Mouse (Mus musculus) retina, embryonic 14.5 days (tissue): Measurements from ENCODE around the gene Sh3bgr.

ENCODE experiments used
- DNase-seq: peaks from one replicate; pipeline ENCODE4 v3.0.0-alpha.2; 2015; ENCODE audit warnings: low spot score

The Sh3bgr gene

DNA sequence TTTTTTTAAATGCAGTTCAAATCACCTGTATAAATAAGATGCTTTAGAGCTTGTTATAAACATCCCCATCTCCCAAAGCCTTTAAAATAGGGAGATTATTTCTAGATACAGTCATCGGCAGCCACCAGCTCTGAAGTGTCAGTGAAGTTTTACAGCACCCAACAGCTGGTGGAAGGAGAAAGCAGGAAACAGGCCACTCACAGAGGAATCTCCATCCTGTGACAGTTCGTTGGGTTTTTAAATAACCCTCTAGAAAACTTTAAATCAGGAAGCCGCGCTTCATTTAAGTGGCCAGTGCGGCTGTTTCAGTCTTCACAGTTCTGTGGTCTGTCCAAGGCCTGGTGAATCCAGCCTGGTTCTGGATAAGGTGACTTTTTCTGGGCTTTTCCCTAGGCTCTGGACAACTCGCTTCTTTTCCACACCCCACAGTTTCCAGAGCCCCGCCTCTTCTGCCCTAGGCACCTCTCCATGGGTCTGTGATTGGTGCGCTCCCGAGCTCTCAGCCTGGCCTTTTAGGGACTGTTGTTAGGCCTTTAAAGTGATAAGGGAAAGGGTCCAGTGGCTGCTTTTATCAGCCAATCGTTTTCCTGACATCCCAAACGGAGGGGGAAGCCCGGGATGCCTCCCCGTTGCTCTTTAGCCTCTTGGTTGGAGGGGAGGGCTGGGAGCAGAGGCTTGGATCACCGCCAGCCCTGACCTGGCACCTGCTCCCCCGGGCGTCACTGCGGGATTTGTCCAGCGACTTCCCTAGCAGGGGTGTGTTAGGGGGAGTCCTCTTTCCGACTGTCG, at the start of gene Sh3bgr:
Gene Sh3bgr, plus strand, starts transcription at position 538 of the 789 bp plus-strand sequence.
- DNase-seq = peak; percentile 68

GRCm38 (mm10) chr16:96150995-96151394, 49.3 kb upstream of the Sh3bgr start:
- no peak for DNase-seq

- peak; percentile 85 for DNase-seq
These were observed 48.7 kb upstream of the Sh3bgr start for GRCm38 (mm10) chr16:96151551-96151950.

- no peak for DNase-seq
These were observed 45.8 kb upstream of the Sh3bgr start for GRCm38 (mm10) chr16:96154476-96154875.

DNA sequence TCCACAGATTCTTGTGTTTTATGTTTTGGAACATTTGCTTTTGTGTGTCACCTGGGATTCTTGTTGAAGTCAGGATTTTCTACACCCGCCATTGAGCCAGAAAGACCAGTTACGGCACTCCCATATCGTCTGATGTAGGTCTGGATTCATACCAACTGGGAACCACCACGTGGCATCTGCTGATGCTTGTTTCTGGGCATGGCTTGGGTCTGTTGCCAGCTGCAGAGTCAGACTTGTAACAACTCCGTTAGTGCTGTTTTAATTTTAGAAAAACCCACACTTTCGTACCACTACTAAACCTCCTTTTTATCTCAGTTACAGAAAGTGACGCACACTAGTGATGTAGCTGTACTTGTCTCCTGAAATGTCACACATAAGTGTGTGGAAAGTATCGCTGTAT, 44.2 kb upstream of the Sh3bgr start:
- DNase-seq = no peak

GRCm38 (mm10) chr16:96157171-96157570, 43.1 kb upstream of the Sh3bgr start:
- DNase-seq = no peak

- no peak for DNase-seq
These were observed 41.7 kb upstream of the Sh3bgr start for GRCm38 (mm10) chr16:96158511-96159080.

DNA sequence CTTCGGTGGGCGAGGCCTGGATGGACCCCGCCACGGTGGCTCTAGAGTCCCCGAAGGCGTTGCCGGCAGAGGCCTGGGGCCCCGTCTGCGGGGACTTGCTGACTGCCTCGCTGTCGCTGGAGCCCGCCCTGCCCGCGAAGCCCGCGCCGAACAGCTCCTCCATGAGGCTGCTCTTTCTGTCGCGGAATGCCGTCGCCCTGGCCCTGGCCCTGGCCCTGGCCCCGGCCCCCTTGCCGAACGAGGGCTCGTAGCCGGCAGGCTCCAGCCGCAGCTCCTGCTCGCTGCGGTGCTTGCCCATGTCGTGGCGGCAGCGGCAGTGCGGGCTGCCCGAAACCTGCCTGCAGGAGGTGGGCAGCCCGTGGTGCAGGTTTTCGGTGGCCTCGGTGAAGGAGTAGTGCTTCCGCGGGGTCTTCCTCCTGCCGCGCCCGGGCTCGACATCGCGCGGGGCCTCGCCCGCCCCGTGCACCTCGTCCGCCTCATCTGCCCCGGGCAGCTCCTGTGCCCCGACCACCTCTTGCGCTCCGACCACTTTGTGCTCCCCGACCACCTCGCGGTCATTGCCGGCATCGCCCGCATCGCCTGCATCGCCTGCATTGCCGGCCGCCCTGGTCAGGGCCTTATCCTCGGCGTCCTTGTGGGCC, 41.0 kb upstream of the Sh3bgr start:
- DNase-seq = peak; percentile 81

DNA sequence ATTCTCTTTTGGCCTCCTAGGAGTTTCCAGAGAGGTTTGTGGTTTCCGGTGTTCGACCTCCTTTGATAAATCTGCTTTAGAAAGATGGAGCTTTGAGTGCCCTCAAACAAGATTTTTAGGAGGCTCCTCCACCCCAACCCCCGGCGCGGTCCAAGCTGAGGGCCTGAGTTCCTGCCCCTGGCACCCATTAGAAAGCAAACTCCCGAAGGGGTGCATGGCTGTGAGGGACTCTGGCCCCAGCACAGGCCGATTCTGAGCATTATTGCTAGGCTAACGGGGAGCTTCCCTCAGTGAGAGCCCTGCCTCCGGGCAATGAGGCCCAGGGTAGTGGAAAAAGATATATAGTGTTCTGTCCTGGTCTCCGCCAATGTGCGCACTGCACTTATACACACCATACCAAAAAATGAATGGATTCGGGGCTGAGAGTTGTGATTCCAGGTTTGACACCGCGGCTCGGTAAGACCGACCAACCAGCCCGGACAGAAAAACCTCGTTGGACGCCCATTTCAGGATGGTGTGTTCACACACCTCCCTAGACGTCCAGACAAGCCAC, 40.4 kb upstream of the Sh3bgr start:
- no peak for DNase-seq

DNA sequence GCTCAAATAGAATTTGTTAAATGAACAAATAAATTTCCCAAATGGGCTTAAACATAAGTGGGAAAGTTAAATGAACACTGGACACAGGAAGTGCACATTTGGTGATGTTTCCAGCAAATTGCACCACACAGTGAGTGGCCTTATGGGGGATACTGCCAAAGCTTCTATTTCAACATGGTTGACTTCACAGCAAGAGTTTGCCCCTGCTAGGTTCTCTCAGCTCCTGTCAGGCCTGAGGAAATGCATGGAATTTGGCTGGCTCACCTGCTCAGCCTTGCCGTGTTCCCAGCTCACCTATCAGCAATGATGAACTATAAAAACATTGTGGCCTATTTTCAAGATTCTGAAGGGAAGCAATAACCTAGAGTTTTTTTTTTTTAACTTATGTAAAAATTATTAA, 39.3 kb upstream of the Sh3bgr start:
- no peak for DNase-seq

- no peak for DNase-seq
These were observed 38.9 kb upstream of the Sh3bgr start for GRCm38 (mm10) chr16:96161336-96161735.

- DNase-seq = no peak
These were observed 34.5 kb upstream of the Sh3bgr start for GRCm38 (mm10) chr16:96165723-96166264.

DNA sequence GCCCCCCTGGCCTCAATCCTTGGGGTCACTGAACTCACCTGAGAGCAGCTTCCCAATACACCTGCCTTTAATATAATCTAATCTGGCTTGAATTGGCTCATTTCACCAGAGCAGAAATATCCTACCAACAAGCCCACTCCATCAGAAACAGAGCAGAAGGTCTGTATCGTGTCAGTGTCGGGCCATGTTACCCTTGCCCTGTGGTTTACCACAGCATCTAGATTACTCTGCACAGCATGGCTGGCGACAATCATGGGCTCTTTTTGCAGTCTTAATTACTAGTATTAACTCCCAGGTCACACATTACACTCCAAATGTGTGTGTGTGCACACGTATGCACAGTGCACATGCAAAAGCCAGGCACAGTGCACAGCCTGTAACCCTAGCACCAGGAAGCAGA, 31.4 kb upstream of the Sh3bgr start:
- no peak for DNase-seq

DNA sequence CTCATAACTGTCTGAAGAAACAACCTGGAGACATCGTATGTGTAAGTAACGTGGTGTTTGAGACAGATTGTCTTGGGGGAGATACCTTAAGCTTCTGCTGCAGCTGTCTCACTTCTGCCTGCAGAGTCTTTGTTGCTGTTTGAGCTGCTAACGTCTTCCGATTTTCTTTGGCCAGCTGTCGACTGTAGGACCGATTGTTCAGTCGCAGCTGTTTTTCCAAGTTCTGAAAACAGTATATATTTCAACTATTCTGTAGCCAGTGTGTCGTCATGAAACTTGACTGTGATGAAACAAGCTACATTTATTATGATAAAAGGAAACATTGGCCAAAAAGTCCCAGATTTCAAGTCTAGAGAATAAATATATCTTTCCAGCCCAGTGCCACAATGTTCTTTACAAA, 26.6 kb upstream of the Sh3bgr start:
- DNase-seq = no peak

DNA sequence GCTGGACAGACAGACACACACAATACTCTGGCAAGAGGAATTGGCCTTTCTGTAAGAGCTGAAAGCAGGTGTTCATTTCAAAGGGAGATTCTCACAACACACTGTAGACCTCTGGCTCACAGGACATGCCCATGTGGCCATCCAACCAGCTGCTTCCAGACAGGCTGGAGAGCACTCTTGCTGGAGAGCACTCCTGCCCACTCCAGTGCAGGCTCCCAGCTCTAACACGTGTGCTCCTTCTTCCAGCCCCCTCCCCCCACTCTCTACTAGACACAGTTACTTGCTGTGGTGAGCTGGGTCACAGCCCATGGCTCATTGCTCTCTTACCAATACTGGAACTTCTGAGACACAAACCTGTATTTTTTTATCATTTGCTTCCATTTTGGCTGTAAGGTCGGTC, 24.9 kb upstream of the Sh3bgr start:
- DNase-seq = no peak

DNA sequence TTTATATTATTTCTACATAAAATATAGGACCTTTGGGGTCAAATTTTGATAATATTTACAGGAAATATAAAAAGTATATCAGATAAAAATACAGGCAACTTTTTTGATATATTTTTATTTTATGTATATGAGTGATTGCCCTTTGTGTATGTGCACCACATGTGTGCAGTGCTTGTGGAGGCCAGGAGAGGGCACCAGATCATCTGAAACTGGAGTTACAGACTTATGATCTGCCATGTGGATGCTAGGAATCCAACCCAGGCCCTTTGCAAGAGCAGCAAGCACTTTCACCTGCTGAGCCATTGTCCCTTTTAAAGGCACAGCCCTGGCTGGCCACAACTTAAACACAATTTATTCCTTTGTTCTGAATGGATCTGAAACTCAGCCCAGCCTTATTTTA, 21.1 kb upstream of the Sh3bgr start:
- no peak for DNase-seq

GRCm38 (mm10) chr16:96187619-96188018, 12.6 kb upstream of the Sh3bgr start:
- DNase-seq = no peak

- peak; percentile 100 for DNase-seq
These were observed 8.4 kb upstream of the Sh3bgr start, which contains the start of gene Lca5l for GRCm38 (mm10) chr16:96191531-96192506. Gene Lca5l, minus strand, starts transcription at chr16:96192271.

GRCm38 (mm10) chr16:96200702-96201028, 415 bp downstream of the Sh3bgr start:
- DNase-seq = no peak

- no peak for DNase-seq
These were observed 1.4 kb downstream of the Sh3bgr start for GRCm38 (mm10) chr16:96201485-96202232.

DNA sequence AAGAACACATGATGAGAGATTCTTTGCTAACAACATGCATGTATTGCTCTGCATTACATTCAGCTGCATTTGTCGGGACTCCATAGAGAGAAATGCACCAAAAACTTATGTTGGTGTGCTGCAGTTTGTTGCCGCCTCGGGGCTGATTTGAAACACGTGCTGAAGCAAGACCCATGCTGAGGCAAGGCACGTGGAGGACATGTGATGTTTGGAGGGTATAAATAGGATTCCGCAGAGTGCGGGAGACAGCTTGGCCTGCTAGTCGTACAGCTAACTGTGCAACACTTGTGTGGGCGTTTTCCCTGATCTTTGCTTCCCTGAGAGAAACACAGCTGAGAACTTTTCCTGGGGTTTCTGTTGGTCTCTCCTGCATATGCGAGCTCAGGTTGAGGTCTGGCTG, 9.5 kb downstream of the Sh3bgr start:
- no peak for DNase-seq
